Mouse (Mus musculus) kidney, postnatal 25 days (tissue): Measurements from ENCODE around the gene V1rd19.
"Not testable (repeated sequence)": the region's sequence is repeated elsewhere in the genome, so short reads cannot be mapped to it uniquely, and the experiment has no call there.

Experiments
- DNase-seq, 2 experiments: peaks; one replicate each; pipeline ENCODE4 v3.0.0; 2021; ENCODE audit warnings: mixed read lengths in 2 of 2

V1rd19 gene

DNA sequence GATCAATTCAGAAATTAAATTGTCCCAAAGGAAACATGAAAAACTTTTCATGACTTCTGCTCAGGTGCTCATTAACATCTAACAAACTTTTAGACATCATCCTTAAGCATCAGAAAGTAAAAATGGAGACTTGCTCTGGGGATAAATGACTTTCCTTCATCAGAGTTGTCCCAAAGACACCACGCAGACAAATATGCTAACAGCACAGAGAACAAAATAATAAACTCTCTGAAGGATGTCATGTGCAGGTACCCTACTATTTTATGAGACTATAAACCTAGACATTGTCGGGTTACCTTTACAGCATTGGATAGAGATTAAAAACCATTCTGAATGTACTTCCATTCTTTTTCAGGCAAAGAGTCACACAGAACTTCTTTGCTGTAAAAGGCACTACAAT is at the start of gene V1rd19:
V1rd19 (plus strand) TSS at position 301 of the 400 bp plus-strand sequence.
- DNase-seq, result no peak

GRCm38 (mm10) chr7:23968044-23968443 is 33.4 kb upstream of the V1rd19 start:
- DNase-seq, result peak in 1 of 2 experiments; percentile 19

DNA sequence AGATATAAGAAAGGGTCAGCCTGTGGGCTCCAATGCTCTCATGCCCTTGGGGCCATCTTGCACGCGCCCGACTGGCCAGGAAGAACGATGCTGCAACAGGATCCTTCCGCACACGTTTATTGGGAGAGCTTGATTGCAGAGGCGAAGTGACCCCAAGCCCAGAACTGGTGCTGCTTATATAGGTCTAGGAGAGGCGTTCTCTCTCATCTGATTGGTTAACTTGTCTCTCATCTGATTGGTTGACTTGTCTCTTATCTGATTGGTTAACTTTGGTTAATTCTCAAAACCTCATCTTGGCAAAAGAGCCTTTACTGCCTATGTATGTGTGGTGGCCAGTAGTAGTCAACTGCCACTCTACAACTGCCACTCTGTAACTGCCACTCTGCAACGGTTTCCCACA is 27.2 kb upstream of the V1rd19 start, which contains the start of gene Vmn1r181:
Vmn1r181 (plus strand) TSS at position 301 of the 400 bp plus-strand sequence.
- DNase-seq, result not testable (repeated sequence)

DNA sequence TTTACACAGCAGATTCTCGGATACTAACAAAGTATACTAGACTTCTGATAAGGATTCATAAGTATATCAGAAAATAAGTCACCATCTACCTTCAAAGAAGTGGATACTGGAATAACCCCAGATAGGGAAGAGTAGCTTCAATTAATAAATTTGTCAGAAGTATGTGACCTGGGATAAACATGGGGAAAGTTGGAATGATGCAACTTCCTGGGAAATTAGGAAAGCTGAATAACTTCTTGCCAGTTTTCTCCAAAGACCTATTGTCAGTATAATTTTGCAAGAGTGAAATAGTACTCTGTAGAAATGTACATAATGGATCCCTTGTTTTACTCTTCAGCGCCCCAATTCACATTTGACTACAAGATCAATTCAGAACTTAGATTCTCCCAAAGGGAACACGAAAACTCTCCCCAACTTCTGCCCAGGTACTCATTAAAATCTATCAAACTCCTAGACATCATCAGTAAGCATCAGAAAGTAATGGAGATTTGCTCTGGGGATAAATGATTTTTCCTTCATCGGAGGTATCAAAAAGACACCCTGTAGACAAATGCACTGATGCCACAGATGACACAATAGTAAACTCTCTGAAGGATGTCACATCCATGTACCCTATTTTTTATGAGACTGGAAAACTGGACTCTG is 51.3 kb downstream of the V1rd19 start, which contains the start of gene Vmn1r183:
Vmn1r183 (plus strand) TSS at position 595 of the 645 bp plus-strand sequence.
- DNase-seq, result no peak
